Mouse (Mus musculus): ENCODE results near the gene Taar7b.

Gene Taar7b

DNA sequence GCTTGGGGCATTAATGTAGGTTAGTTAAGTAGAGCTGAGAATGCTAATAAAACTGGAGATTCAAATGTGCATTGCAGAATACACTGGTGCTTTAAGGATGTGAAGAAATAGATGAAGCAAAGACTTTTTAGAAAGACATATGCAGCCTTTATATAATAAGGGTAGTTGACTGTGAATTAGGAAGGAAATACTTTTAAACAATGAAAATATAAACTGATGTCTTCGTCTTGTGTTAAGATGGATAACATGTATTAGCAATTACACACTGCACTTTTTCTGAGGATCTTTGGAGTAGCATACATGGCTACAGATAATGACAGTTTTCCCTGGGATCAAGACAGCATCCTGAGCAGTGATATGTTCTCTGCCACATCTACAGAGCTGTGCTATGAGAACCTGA lies at the start of gene Taar7b:
Gene Taar7b, plus strand, starts transcription at position 301 of the 400 bp plus-strand sequence.
- no peak for DNase-seq

DNA sequence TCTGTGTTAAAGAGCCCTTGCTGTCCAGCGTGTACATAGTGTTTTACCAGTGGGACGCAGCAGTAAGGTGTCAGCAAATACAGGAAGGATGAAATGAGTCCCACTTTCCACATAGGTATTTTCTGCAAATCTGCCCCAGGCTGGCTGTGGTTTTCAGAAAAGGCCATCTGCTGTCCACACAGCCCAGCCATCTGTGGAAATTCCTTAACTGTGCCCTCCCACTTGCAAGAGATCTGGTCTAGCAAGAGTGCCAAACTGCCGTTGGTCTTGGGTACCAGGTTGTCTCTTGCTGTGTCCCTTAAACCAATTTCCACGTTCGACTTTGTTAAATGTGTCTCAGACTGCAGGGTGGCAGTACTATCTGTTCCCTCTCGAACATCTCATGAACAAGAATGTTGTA lies 48.0 kb upstream of the Taar7b start:
- DNase-seq: peak; percentile 56 to 63

DNA sequence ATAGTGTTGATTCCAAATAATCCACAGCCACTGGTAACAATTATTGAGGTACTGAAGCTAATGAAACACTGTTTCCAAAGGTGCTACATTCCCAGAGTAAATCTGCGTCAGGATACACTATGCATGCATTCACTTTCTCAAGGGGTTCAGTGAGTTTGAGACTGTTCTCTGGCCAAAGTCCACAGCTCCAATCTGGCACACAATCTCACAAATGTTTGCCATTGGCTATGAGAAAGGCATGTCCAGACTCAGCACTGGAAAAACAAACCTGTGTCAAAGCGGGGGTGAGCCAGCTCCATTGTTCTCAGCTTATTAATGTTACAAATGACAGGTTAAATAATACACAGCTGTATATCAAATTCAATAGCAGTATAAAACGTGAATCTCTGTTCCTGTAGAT lies 40.7 kb upstream of the Taar7b start:
- no peak for DNase-seq

DNA sequence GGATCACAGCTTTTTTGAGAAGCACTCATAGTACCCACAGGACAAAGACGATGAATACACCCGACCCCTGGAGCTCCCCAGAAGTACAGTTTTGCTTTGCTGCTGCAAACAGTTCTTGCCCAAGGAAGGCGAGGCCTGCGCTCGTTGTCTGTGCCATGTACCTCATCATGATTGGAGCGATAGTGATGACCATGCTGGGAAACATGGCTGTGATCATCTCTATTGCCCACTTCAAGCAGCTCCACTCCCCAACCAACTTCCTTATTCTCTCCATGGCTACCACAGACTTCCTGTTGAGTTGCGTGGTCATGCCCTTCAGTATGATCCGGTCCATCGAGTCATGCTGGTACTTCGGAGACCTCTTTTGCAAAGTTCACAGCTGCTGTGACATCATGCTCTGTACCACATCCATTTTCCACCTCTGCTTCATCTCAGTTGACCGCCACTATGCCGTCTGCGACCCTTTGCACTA lies 39.3 kb upstream of the Taar7b start, which contains the start of gene Taar4:
Gene Taar4, plus strand, starts transcription at position 51 of the 472 bp plus-strand sequence.
- no peak for DNase-seq

DNA sequence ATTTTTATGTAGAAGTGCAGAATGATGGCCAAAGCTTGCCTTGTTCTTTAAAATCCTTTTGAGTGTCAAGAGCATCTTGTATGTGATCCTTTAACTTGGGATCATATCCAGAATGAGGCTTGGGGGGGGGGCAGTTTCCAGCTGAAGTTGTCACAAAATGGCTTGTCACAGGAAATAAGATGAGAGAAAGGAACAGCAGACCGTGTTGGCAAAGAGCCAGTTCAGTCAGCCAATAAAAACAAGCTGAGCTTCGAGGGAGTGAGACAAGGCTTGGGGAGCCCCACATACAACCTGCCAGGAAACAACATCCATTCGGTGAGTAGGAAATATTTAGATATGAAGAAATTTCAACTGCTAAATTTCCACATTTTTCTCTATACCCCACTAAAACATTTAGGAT lies 36.3 kb upstream of the Taar7b start:
- no peak for DNase-seq

DNA sequence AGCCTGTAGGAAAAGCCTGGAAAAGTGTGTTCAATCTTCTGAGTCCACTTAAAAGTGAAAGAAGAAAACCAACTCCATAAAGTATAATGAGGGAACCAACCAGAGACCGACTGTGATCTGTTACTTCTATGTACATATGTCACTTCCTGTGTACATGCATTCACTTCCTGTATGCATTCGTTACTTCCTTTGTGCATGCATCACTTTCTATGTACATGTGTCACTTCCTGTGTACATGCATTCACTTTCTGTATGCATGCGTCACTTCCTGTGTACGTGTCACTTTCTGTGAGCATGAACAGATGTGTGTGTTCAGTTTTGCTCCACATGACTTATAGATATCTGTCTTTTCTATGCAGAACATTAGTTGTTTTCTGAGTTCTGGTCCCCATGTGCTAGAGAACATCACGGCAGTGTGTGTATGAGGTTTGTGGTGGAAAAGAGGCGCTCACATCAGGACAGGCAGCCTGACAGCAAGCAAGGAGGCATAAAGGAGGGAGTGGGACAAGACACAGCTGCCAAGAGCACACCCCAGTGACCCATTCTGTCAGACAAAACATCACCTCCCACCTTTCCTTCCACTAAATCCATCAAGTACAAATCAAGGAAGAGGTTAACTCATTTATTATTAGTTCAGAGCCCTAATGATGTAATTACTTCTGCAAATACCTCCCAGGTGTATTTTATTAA lies 34.7 kb upstream of the Taar7b start:
- DNase-seq: no peak

DNA sequence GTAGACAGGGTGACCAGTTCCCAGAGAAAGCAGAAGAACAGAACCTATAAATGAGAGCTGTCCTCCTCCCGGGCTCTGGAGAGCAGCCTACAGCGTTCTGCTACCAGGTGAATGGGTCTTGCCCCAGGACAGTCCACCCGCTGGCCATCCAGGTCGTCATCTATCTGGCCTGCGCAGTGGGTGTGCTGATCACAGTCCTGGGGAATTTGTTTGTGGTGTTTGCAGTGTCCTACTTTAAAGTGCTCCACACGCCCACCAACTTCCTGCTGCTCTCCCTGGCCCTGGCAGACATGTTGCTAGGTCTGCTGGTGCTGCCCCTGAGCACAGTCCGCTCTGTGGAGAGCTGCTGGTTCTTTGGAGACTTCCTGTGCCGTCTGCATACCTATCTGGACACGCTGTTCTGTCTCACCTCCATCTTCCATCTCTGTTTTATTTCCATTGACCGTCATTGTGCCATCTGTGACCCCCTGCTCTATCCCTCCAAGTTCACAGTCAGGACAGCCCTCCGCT lies 29.0 kb upstream of the Taar7b start, which contains the start of gene Taar5:
Gene Taar5, plus strand, starts transcription at position 51 of the 510 bp plus-strand sequence.
- DNase-seq: no peak

DNA sequence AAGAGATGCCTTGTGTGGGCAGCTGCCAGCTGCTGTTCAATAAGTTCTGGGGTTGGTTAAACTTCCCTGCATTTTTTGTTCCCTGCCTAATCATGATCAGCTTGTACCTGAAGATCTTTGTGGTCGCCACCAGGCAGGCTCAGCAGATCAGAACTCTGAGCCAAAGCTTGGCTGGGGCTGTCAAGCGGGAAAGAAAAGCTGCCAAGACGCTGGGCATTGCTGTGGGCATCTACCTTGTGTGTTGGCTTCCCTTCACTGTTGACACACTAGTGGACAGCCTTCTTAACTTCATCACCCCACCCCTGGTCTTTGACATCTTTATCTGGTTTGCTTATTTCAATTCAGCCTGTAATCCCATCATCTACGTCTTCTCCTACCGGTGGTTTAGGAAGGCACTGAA lies 28.5 kb upstream of the Taar7b start:
- DNase-seq: no peak

DNA sequence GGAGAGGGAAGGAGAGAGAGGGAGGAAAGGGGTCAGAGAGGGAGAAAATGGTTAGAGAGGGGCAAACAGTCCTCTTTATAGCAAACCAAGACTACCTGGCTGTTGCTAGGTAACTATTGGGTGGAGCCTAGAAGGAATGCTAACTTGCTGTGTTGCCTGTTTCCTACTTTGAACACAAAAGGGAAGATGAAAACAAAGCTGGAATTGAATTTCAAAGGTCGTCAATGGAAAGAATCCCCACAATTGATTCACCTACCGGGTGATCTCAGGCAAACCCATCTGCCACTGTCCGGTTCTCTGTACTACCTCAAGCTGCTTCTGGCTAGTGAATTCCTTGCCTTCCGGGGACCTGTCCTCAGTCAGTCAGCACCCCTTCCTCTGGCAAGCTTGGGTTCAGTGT lies 21.8 kb upstream of the Taar7b start:
- no peak for DNase-seq

DNA sequence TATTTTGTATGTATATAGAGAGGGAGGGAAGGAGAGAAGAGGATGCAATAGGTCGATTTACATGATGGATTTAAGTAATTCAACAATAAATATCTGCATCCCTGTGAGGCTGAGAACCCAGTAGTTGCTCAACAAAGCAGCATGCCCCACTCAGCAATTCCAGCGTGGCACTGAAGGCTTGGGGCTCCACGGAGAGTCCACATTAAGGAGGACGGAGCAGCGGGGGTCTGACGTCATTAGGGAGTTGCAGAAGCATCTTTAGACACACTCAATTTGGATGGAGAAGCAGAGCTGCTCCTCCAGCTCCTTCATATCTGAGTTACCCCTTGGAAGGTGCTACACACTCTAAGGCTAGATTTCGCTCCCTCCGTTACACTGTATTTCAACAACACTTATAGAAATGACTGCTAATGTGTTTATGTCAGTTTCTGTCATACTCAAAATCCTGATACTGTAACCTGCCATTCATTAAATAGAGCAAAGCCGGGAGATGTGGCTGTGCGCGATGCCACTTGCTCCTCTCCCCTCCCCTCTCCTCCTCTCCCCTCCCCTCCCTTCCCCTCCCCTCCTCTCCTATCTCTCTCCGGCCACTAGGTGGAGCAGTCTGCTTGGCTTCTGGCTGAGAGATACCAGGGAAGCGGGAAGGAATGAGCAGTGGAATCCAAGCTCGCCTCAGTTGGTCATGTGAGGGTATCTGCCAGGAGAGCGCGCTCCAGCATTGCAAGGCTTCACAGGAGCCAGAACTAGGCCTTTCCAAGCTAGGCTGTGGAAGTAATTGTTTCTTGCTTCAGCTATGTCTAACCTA lies 20.6 kb upstream of the Taar7b start:
- peak; percentile 62 to 63 for DNase-seq

DNA sequence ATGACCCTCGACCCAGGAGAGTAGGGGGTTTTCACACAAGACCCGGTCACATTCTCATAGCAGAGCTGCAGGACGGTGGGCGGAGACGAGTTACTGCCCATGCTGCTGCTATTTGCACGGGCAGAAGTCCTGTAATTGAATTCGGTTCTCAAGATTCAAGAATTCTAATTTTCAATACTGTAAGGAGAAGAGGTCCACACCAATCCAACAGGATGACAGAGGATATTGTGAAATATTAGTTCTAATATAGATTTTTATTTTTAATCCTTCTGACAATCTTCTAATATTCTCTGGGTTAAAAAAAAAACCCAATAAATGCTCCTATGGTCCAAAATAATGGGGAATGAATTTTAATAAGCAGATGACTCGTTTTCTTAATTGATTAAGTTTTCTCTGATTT lies 14.2 kb upstream of the Taar7b start, which contains the start of gene Taar6:
Gene Taar6, minus strand, starts transcription at position 101 of the 400 bp plus-strand sequence.
- no peak for DNase-seq

DNA sequence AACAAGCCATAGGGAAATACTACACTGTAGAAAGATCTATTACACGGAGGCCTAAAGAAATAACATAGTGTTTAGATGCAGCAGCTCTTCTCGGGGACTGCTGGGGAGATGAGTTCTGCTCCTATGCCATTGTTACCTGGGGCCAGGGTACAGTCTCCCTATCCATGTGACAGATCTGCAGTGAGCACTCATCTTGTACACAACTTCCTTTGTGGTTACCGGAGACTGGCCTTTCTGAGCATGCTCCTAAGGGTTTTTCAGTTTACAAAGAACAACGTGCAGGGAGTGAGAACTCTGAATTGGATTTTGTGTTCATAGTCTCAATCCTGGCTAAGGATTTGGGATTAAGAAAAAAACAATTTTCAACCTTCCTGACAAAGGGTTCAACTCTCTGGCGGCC lies 13.3 kb upstream of the Taar7b start:
- DNase-seq: no peak

DNA sequence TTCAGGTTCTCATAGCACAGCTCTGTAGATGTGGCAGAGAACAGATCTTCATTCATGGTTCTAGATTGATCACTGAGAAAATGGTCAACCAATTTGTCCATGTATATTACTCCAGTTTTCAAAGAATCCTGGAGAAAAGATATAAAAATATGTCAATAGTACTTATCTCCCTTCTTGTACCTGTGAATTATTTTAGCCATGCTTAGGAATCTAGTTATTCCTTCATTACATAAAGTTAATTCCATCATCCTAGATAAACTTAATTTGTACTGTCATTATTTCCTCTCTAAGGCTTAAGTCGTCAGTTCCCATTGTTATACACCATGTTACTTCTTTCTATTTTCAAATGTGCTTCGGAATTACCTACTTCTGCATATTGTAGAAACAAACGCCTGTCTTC lies 6.4 kb upstream of the Taar7b start, which contains the start of gene Taar7a:
Gene Taar7a, minus strand, starts transcription at position 101 of the 400 bp plus-strand sequence.
- no peak for DNase-seq

DNA sequence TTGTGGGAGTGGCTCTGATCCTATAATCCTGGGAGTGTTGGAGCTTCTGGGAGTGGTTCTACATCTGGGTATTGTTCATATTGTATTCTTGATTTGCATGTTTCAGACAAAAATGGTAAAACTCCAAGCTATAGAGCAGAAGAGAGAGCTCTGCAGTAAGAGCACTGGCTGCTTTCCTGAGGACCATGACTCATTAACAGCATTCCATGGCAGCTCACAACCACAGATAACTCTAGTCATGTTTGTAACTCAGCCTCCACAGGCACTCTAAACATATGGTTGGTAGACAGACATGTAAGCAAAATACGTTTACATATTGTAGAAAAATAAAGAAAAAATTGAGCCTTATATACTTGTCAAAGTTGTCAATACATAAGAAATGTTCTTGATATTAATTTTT lies 6.7 kb downstream of the Taar7b start:
- DNase-seq: no peak

DNA sequence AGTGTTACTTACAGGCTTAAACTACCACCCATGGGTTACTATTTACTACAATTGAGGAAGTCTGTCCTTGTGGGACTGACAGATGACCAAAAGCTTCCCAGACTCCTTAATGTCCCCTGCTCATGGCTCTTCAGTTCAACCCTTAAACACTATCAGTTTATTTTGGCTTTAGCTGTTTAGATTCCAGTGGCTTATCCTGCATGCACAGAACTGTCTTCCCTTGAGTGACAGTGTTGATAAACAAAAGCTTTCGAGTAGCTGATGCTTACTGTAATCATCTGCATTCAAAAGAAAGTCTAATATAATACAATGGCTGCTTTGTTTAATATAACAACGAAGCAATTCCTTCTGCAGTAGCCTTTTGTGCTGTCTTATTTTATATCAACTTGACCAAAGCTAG lies 7.3 kb downstream of the Taar7b start:
- no peak for DNase-seq

DNA sequence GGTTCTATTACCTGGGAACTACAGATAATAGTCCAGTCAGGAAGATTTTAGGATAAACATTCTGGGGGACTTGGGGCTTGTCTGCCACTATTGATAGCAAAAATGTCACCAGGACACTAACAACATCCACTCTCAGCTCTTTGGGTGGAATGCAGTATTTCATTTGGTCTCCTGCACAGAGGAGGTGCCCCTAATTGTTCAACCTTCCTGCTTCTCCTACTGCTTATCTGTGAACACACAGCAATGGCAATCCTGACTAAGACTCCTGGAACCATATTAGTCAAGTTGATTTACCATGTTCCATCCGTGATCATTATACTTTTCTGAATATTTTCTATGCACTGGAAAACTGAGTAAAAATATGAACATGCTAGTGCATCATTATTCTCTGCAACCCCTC lies 8.4 kb downstream of the Taar7b start:
- no peak for DNase-seq

DNA sequence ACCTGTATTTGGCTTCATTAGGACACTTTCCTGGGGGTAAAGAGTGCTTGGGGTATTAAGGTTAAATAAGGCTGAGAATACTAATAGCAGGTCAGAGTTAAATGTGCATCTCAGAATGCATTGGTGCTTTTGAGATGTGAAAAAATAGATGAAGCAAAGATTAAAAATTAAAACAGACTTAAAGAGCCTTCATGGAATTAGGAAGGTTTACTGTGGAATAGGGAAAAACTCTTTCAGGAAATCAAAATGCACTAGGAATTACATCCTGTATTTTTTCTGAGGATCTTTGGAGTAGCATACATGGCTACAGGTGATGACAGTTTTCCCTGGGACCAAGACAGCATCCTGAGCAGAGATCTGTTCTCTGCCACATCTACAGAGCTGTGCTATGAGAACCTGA lies 27.2 kb downstream of the Taar7b start, which contains the start of gene Taar7d:
Gene Taar7d, plus strand, starts transcription at position 301 of the 400 bp plus-strand sequence.
- no peak for DNase-seq

DNA sequence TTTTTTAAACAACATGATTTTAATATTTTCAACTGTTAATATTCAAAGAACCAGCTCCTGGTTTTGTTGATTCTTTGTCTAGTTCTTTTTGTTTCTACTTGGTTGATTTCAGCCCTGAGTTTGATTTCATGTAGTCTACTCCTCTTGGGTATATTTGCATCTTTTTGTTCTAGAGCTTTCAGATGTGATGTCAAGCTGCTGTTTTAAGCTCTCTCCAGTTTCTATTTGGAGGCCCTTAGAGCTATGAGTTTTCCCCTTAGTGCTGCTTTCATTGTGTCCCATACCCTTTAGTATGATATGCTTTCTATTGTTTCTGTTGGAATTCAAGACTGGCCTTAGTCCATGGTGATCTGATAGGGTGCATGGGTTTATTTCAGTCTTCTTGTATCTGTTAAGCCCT lies 31.6 kb downstream of the Taar7b start:
- no peak for DNase-seq

DNA sequence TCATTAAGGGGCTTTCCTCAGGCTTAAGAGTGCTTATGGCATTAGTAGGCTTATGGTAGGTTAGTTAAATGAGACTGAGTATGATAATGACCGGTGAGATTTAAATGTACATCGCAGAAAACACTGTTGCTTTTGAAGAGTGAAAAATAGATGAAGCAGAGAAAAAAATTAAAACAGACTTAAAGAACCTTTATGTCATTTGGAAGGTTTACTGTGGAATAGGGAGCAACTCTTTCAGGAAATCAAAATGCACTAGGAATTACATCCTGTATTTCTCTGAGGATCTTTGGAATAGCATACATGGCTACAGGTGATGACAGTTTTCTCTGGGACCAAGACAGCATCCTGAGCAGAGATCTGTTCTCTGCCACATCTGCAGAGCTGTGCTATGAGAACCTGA lies 37.6 kb downstream of the Taar7b start, which contains the start of gene Taar7e:
Gene Taar7e, plus strand, starts transcription at position 301 of the 400 bp plus-strand sequence.
- no peak for DNase-seq

DNA sequence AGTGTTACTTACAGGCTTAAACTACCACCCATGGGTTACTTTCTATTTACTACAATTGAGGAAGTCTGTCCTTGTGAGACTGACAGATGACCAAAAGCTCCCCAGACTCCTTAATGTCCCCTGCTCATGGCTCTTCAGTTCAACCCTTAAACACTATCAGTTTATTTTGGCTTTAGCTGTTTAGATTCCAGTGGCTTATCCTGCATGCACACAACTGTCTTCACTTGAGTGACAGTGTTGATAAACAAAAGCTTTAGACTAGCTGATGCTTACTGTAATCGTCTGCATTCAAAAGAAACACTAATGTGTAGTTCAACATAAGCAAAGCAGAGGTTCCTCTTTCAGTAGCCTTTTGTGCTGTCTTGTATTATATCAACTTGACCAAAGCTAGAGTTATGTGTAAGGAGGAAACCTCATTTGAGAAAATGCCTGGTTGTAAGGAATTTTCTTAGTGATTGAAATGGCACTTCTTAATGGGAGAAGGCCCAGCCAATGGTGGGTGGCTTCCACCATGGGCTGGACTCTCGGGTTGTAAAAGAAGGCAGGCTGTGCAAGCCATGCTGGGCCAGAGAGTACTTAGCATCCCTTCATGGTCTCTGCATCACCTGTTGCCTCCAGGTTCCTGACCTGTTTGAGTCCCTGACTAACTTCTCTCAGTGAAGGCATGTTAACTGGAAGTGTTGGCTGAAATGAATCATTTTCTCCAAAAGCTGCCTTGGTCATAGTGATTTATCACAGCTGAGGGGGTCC lies 40.6 kb downstream of the Taar7b start:
- DNase-seq: no peak

DNA sequence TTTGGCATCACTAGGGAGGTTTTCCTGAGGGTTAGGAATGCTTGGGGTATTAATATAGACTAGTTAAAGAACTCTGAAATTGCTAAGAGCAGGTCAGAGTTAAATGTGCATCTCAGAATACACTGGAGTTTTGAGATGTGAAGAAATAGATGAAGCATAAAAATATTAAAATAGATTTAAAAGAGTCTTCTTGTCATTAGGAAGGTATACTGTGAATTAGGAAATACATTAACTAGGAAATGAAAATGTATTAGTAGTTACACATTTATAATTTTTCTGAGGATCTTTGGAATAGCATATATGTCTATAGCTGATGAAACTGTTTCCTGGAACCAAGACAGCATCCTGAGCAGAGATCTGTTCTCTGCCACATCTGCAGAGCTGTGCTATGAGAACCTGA lies 49.5 kb downstream of the Taar7b start, which contains the start of gene Taar7f:
Gene Taar7f, plus strand, starts transcription at position 301 of the 400 bp plus-strand sequence.
- no peak for DNase-seq

Measured in cerebellum, postnatal 36 days (tissue).